Mouse (Mus musculus): ENCODE measurements around the gene Olfr710. TPM values are rescaled to one million over a fixed set of nuclear protein-coding genes. Genes with fewer than 3 reads are reported as not detected.
"Not testable (repeated sequence)": the region's sequence is repeated elsewhere in the genome, so short reads cannot be mapped to it uniquely, and the experiment has no call there.

The Olfr710 gene
- not detected for total RNA-seq (2021)
- long read RNA-seq, experiment 1, result 0 reads
- long read RNA-seq, experiment 2, result 0 reads

DNA sequence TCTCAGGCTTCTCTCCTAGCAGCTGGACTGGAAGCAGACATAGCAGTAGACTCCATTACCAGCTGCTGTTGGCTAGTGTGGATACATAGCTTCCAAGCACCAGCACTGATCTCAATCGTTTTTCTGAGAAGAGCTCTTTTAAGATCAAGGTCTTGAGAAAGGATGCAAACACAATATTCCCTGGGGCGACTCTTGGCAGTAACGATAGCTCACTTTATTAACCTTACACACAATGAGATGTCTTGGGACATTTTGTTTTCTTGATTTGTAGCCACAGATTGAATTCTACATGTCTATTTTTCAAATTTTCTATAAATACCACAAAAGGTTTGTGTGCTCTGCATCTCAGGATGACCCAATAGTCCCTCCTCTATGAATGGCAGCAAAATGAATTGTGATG lies at the start of gene Olfr710:
Gene Olfr710, minus strand, starts transcription at position 101 of the 400 bp plus-strand sequence.
- no peak for DNase-seq (ENCODE audit: low spot score in 2 of 2)

DNA sequence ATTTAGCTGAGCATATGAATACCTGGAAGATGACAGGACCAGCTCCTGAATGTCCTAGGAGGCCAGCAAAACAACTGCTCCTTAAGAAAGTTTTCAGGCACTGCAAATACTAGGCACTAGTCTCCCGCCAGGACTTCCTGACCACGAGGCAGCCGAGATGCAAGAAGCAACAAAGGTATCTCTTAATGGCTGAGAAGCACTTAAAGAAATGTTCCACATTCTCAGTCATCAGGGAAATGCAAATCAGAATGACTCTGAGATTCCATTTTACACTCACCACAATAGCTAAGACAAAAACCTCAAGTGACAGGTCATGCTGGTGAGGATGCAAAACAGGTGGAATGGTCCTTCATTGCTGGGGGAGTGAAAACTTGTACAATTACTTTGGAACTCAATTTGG lies 37.1 kb upstream of the Olfr710 start:
- DNase-seq (ENCODE audit: low spot score in 2 of 2), result no peak

DNA sequence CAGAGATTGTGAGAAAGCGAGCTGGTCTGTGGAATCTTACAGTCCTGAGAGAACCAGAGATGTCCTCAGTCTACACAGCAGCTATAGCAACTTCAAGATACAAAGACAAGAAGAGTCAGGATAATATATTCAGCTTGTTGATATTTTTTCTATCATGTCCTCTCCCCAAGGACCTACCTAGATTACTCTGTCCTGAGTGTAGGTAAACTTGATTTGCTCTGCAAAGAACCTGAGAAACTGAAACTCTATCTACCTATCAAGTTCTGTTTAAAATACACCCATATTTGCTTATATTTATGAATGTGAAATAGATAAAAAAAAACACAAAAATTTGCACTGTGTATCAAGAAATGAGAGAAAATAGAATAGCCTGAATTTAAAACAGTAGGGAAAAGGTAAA lies 27.2 kb upstream of the Olfr710 start, which contains the start of gene Olfr711:
Gene Olfr711, minus strand, starts transcription at position 101 of the 400 bp plus-strand sequence.
- no peak for DNase-seq (ENCODE audit: low spot score in 2 of 2)

DNA sequence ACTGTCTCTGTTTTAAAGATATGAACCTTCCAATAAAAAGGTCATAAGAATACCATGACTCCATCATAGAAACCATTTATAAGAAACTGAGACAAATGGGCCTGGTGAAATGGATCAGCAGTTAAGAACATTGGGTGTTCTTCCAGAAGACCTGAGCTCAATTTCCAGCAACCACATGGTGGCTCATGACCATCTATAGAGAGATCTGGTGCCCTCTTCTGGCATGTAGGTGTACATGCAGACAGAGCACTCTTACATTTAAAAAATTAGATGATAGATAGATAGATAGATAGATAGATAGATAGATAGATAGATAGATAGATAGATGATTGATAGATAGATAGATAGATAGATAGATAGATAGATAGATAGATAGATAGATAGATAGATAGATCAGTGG lies 19.4 kb upstream of the Olfr710 start:
- not testable (repeated sequence) for DNase-seq (ENCODE audit: low spot score in 2 of 2)

DNA sequence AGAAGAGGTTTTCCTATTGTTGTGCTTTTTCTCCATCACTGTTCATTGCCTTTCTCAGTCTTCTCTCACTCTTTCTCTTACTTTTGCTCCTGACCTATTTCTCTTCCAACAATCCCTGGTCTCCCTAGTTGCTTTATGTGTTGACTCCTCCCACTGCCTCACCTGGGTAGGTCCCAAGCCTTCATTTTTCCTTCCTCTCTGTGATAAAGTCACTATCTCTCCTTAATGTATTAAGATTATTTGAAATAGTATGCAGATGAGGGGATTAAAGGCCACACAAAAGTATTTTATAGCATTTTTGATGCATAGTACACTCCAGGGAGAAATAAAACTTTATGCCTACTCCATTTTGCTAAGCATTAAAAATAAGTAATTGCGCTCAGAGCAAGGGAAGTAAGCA lies 15.7 kb upstream of the Olfr710 start, which contains the start of gene Olfr6:
Gene Olfr6, minus strand, starts transcription at position 101 of the 400 bp plus-strand sequence.
- DNase-seq (ENCODE audit: low spot score in 2 of 2), result no peak

DNA sequence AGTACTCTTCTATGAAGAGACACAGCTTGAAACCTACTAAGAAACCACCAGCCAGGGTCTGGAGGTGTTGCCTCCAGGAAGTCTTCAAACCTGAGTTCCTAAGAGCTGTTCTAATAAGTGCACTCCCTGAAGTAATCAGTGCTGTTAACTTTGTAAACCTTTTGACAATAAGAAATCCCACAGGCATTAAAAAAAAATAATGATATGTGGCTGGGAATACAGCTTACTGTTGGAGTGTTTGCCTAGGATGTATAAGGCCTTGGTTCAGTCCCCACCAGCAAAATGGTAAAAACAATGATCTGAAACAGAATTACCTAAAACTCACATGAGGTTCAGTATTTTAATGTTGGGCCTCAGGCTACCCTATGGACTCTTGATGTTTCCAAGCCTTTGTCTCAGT lies 16.0 kb downstream of the Olfr710 start, which contains the start of gene Olfr709-ps1:
Gene Olfr709-ps1, minus strand, starts transcription at position 101 of the 400 bp plus-strand sequence.
- no peak for DNase-seq (ENCODE audit: low spot score in 2 of 2)

DNA sequence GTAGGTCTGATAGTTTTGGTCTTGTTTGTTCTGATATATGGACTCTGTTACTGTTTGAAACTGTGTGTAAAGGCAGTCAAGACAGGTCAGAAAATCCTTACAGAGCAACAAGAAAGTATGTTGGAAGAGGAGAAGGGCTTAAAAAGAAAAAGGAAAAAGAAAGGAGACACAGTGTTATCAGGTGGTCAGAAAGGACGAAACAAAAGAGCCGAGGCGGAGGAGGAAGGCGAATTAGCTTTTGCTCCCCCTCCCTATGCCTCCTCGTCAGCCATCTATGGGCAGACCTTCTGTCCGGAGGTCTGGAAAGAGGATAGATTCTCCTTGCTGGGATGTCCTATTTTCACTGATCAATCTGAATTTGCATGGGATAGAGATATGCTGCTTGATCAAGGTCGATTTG lies 27.2 kb downstream of the Olfr710 start:
- not testable (repeated sequence) for DNase-seq (ENCODE audit: low spot score in 2 of 2)

DNA sequence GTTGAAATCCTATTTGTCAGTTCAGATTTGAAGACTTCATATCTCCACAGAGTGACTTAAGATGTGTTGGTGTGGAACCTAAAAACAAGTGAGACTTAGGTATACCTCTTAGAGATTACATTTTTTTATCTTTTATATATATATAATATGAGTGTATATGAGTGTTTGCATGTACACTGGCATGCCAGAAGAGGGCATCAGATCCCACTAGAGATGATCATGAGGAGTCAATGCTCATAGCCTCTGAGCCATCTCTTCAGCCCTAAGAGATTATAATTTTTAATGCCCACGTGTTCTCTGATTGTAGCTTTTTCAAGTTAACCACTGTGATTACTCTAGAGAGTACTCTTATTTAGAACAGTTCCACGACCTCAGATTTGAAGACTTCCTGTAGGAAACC lies 40.4 kb downstream of the Olfr710 start, which contains the start of gene Olfr1532-ps1:
Gene Olfr1532-ps1, plus strand, starts transcription at position 326 of the 400 bp plus-strand sequence.
- no peak for DNase-seq (ENCODE audit: low spot score in 2 of 2)

DNA sequence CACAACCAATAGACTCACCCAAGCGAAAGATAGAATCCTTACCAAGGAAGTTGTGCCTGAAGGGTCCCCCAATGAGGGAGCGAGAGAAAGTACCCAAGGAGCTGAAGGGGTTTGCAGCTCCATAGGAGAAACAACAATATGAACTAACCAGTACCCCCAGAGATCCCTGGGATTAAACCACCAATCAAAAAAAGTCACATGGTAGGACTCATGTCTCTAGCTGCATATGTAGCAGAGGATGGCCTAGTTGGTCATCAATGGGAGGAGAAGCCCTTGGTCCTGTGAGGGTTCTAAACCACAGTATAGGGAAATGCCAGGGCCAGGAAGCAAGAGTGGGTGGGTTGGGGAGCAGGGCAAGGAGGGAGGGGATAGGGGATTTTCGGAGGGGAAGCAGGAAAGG lies 47.0 kb downstream of the Olfr710 start, which contains the start of gene Olfr707:
Gene Olfr707, minus strand, starts transcription at position 101 of the 400 bp plus-strand sequence.
- not testable (repeated sequence) for DNase-seq (ENCODE audit: low spot score in 2 of 2)

Other genes with a start within 250 kb of the Olfr710 start
- not detected for gene Olfr695, start 231.9 kb downstream of the Olfr710 start, total RNA-seq (2021)
- not detected for gene Olfr697, start 205.9 kb downstream of the Olfr710 start, total RNA-seq (2021)
- not detected for gene Olfr698, start 192.9 kb downstream of the Olfr710 start, total RNA-seq (2021)
- not detected for gene Olfr699, start 155.1 kb downstream of the Olfr710 start, total RNA-seq (2021)
- not detected for gene Olfr700, start 139.5 kb downstream of the Olfr710 start, total RNA-seq (2021)
- not detected for gene Olfr701, start 134.2 kb downstream of the Olfr710 start, total RNA-seq (2021)
- gene Olfr702, start 114.4 kb downstream of the Olfr710 start, total RNA-seq (2021), result not detected
- gene Olfr703, start 105.0 kb downstream of the Olfr710 start, total RNA-seq (2021), result not detected
- not detected for gene Olfr704, start 85.1 kb downstream of the Olfr710 start, total RNA-seq (2021)
- not detected for gene Olfr705, start 71.4 kb downstream of the Olfr710 start, total RNA-seq (2021)
- not detected for gene Olfr706, start 60.1 kb downstream of the Olfr710 start, total RNA-seq (2021)
- gene Olfr707, start 47.1 kb downstream of the Olfr710 start, total RNA-seq (2021), result not detected
- not detected for gene Olfr1532-ps1, start 40.3 kb downstream of the Olfr710 start, total RNA-seq (2021)
- gene Olfr709-ps1, start 16.1 kb downstream of the Olfr710 start, total RNA-seq (2021), result under 1 TPM; 0.06 to 0.08 TPM
- gene Olfr6, start 15.6 kb upstream of the Olfr710 start, total RNA-seq (2021), result not detected
- gene Olfr711, start 27.1 kb upstream of the Olfr710 start, total RNA-seq (2021), result not detected
- gene Olfr2, start 57.8 kb upstream of the Olfr710 start, total RNA-seq (2021), result not detected
- gene Olfr713, start 82.9 kb upstream of the Olfr710 start, total RNA-seq (2021), result not detected
- not detected for gene Olfr714, start 122.7 kb upstream of the Olfr710 start, total RNA-seq (2021)
- not detected for gene Olfr17, start 144.9 kb upstream of the Olfr710 start, total RNA-seq (2021)
- not detected for gene Olfr715b, start 162.1 kb upstream of the Olfr710 start, total RNA-seq (2021)
- gene Olfr715, start 182.8 kb upstream of the Olfr710 start, total RNA-seq (2021), result not detected
- gene Olfr716, start 190.0 kb upstream of the Olfr710 start, total RNA-seq (2021), result not detected
- gene Nlrp14, start 218.7 kb upstream of the Olfr710 start, total RNA-seq (2021), result under 1 TPM in 1 of 2 experiments, not detected in 1; 0.17 TPM

All from adrenal gland, postnatal 4 days (tissue).